Mouse (Mus musculus): ENCODE results near the gene Cfap300. TPM values are rescaled to one million over a fixed set of nuclear protein-coding genes. Genes with fewer than 3 reads are reported as not detected.
A peak's percentile ranks its signal among the peaks of the same experiment; 100 is the strongest.

Gene Cfap300
- polyA plus RNA-seq, 1 experiment from 2014 or later: 19.9 TPM

- Histone ChIP-seq H3K27me3 (ENCODE audit: insufficient read depth, poor library complexity, severe bottlenecking) (no peaks in the 10 kb centered on the region), H3K9me3 (no peaks in the 10 kb centered on the region), H3K27ac (peak within 1 kb of the TSS; percentile 99), H3K4me3 (peak within 1 kb of the TSS; percentile 91), H3K4me1 (replicated peaks) (peaks cover 20% of the 10 kb centered on the region), H3K36me3 (peaks cover 20% of the 10 kb centered on the region)
- under 1% methylated on average over 79 of the region's 79 CpGs for WGBS
- DNase-seq (ENCODE audit: low spot score): peak; percentile 90
Observed at GRCm38 (mm10) chr9:8004370-8004991, 38.1 kb downstream of the Cfap300 start, which contains the start of gene Yap1. Gene Yap1, minus strand, starts transcription at chr9:8004596.

- under 1% methylated on average over 75 of the region's 82 CpGs for whole genome bisulfite sequencing
- H3K27me3 ChIP-seq (ENCODE audit: insufficient read depth, poor library complexity, severe bottlenecking): no peaks in the 10 kb centered on the region
- peak overlapping the region; percentile 99 for H3K27ac ChIP-seq
- H3K9me3 ChIP-seq: no peaks in the 10 kb centered on the region
- H3K36me3 ChIP-seq: peaks cover 29% of the 10 kb centered on the region
- H3K4me1 ChIP-seq (replicated peaks): peaks cover 25% of the 10 kb centered on the region
- DNase-seq (ENCODE audit: low spot score): peak; percentile 77
- H3K4me3 ChIP-seq: peak overlapping the region; percentile 91
Observed at GRCm38 (mm10) chr9:8003301-8004271, 39.0 kb downstream of the Cfap300 start.

- peak; percentile 7 for DNase-seq (ENCODE audit: low spot score)
- Histone ChIP-seq H3K4me3 (peak overlapping the region; percentile 91), H3K27me3 (ENCODE audit: insufficient read depth, poor library complexity, severe bottlenecking) (no peaks in the 10 kb centered on the region), H3K36me3 (peaks cover 37% of the 10 kb centered on the region), H3K4me1 (replicated peaks) (peaks cover 25% of the 10 kb centered on the region), H3K27ac (peak overlapping the region; percentile 99), H3K9me3 (no peaks in the 10 kb centered on the region)
- WGBS: 4% methylated on average over 12 of the region's 12 CpGs
Observed at GRCm38 (mm10) chr9:8002806-8003205, 39.8 kb downstream of the Cfap300 start.

- no peak for DNase-seq (ENCODE audit: low spot score)
- H3K4me1 ChIP-seq (replicated peaks): peaks cover 25% of the 10 kb centered on the region
- no peak overlapping the region for H3K27ac ChIP-seq
- no peaks in the 10 kb centered on the region for H3K27me3 ChIP-seq (ENCODE audit: insufficient read depth, poor library complexity, severe bottlenecking)
- peak overlapping the region; percentile 28; the same call in 1 of the 2 replicates for H3K4me3 ChIP-seq
- no peaks in the 10 kb centered on the region for H3K9me3 ChIP-seq
- WGBS: 57% methylated on average over 7 of the region's 7 CpGs
- H3K36me3 ChIP-seq: peaks cover 49% of the 10 kb centered on the region
Observed at GRCm38 (mm10) chr9:8001352-8001751, 41.3 kb downstream of the Cfap300 start.

DNA sequence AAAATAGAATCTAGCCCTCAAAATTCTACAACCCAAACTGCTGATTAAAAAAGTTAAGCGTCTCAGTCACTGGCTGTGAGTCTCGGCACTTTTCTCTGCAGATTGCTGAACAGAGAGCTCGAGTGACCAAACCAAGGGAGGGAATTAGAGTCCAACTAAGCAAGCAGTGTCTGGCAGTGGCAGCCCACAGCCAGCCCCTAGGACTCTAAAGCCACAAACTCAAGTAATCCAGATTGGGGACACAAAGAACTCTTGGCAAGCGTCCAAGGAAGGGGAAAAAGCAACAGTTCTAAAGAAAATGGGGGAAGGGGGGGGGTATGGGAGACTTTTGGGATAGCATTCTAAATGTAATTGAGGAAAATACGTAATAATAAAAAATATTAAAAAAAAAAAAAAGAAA lies 48.3 kb downstream of the Cfap300 start:
- Histone ChIP-seq H3K9me3 (no peaks in the 10 kb centered on the region), H3K27me3 (ENCODE audit: insufficient read depth, poor library complexity, severe bottlenecking) (no peaks in the 10 kb centered on the region), H3K4me3 (no peak overlapping the region), H3K36me3 (peaks cover 89% of the 10 kb centered on the region), H3K4me1 (replicated peaks) (0 out of 2 replicates have a peak, but pooled peaks cover 3% of the 10 kb centered on the region), H3K27ac (no peak overlapping the region)
- DNase-seq (ENCODE audit: low spot score): no peak
- 88% methylated on average over 5 of the region's 5 CpGs for WGBS

DNA sequence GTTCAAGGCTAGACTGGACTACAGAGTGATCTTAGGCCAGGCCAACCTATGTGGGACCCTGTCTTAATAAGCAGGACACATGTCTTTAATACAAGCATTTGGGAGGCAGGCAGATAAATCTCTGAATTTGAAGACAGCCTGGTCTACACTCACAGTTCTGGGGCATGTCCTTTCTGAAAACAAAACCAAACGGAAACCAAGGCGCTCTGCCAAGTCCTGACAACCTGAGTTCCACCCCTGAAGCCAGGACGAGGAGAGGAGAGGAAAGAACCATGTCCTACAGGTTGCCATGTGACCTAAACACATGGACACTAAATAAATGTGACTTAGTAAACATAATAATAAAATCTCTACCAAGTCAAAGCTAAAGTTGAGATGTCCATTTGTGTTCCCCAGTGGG lies 50.0 kb downstream of the Cfap300 start:
- Histone ChIP-seq H3K27ac (no peak overlapping the region), H3K9me3 (no peaks in the 10 kb centered on the region), H3K27me3 (ENCODE audit: insufficient read depth, poor library complexity, severe bottlenecking) (no peaks in the 10 kb centered on the region), H3K4me3 (no peak overlapping the region), H3K36me3 (peaks cover 88% of the 10 kb centered on the region), H3K4me1 (replicated peaks) (no peaks in the 10 kb centered on the region)
- WGBS: 90% methylated on average over 3 of the region's 3 CpGs
- no peak for DNase-seq (ENCODE audit: low spot score)

DNA sequence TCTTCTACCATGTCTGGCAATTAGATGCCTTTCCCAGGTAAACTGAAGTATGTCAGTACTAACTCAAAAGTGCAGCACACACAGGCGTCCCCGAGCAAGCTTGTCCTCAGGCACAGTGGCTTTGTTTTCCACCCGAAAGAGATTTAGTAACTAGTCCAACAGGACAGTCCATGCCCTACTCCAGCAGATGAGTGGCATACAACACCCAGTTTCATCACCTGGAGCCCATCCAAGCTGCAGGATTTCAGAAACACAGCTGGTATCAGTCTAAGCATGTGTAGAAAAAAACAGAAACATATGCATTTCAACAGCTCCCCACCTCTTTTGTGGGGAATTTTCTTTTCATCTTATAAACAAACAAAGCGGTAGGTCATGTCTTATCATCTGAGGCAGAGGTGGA lies 51.7 kb downstream of the Cfap300 start:
- no peak for DNase-seq (ENCODE audit: low spot score)
- no peaks in the 10 kb centered on the region for H3K4me1 ChIP-seq (replicated peaks)
- no peaks in the 10 kb centered on the region for H3K9me3 ChIP-seq
- no peak overlapping the region for H3K4me3 ChIP-seq
- H3K27me3 ChIP-seq (ENCODE audit: insufficient read depth, poor library complexity, severe bottlenecking): no peaks in the 10 kb centered on the region
- H3K27ac ChIP-seq: no peak overlapping the region
- H3K36me3 ChIP-seq: peaks cover 85% of the 10 kb centered on the region
- WGBS: 89% methylated on average over 4 of the region's 4 CpGs

DNA sequence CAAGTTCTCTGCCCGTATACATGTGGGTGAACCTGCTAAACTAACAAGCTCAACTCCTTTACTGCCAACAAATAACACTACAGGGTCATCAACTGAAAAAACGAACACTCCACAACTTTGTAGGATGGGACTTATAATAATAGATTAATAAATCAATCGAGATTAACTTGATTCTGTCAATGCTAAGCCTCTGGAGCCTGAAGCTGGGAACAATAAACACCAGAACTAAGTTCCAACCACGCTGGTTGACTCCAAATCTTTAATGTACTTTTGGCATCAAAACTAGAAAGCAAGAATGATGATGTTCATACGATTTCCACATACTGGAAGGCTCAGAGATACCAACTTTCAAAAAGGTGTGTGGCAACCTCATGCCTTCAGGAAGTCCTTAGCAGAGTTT lies 55.5 kb downstream of the Cfap300 start:
- no peak overlapping the region for H3K4me3 ChIP-seq
- no peaks in the 10 kb centered on the region for H3K27me3 ChIP-seq (ENCODE audit: insufficient read depth, poor library complexity, severe bottlenecking)
- WGBS: 92% methylated on average over 5 of the region's 5 CpGs
- DNase-seq (ENCODE audit: low spot score): no peak
- no peak overlapping the region for H3K27ac ChIP-seq
- H3K36me3 ChIP-seq: peaks cover 71% of the 10 kb centered on the region
- H3K4me1 ChIP-seq (replicated peaks): peaks cover 7% of the 10 kb centered on the region; the same call in 1 of the 2 replicates
- no peaks in the 10 kb centered on the region for H3K9me3 ChIP-seq

GRCm38 (mm10) chr9:7984287-7984686 lies 58.3 kb downstream of the Cfap300 start:
- Histone ChIP-seq H3K27ac (no peak overlapping the region), H3K4me3 (no peak overlapping the region), H3K36me3 (peaks cover 67% of the 10 kb centered on the region), H3K27me3 (ENCODE audit: insufficient read depth, poor library complexity, severe bottlenecking) (no peaks in the 10 kb centered on the region), H3K9me3 (no peaks in the 10 kb centered on the region), H3K4me1 (replicated peaks) (peaks cover 7% of the 10 kb centered on the region; the same call in 1 of the 2 replicates)
- no peak for DNase-seq (ENCODE audit: low spot score)
- 82% methylated on average over 4 of the region's 4 CpGs for WGBS

DNA sequence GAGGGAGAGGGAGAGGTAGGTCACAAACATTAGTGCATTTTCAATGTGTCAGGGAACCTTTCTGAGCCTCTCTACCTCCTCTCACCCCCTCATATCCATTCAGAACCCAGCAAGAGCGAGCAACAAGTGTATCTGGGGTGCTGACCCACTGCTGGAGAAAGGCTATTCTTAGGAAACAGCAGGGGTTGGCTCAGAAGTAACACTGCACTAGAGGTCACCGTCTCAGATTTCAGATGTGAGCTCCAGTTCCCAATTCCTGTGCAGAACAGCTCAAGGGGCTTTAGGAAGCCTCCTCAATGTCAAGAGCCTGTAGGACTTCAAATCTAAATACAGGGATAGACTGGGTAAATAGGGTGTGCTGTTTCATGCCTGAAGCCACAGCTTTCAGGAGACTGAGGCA lies 59.0 kb downstream of the Cfap300 start:
- Histone ChIP-seq H3K27me3 (ENCODE audit: insufficient read depth, poor library complexity, severe bottlenecking) (no peaks in the 10 kb centered on the region), H3K4me3 (no peak overlapping the region), H3K4me1 (replicated peaks) (peaks cover 7% of the 10 kb centered on the region; the same call in 1 of the 2 replicates), H3K27ac (no peak overlapping the region), H3K36me3 (peaks cover 68% of the 10 kb centered on the region), H3K9me3 (no peaks in the 10 kb centered on the region)
- no peak for DNase-seq (ENCODE audit: low spot score)
- 12% methylated on average over 2 of the region's 2 CpGs for WGBS

GRCm38 (mm10) chr9:7980162-7980561 lies 62.5 kb downstream of the Cfap300 start:
- Histone ChIP-seq H3K27me3 (ENCODE audit: insufficient read depth, poor library complexity, severe bottlenecking) (no peaks in the 10 kb centered on the region), H3K4me1 (replicated peaks) (peaks cover 7% of the 10 kb centered on the region; the same call in 1 of the 2 replicates), H3K9me3 (no peaks in the 10 kb centered on the region), H3K27ac (no peak overlapping the region), H3K36me3 (peaks cover 78% of the 10 kb centered on the region), H3K4me3 (no peak overlapping the region)
- no peak for DNase-seq (ENCODE audit: low spot score)
- WGBS: 90% methylated on average over 2 of the region's 2 CpGs

GRCm38 (mm10) chr9:7979153-7979916 lies 63.3 kb downstream of the Cfap300 start:
- Histone ChIP-seq H3K27ac (no peak overlapping the region), H3K36me3 (peaks cover 85% of the 10 kb centered on the region), H3K4me3 (no peak overlapping the region), H3K4me1 (replicated peaks) (peaks cover 7% of the 10 kb centered on the region; the same call in 1 of the 2 replicates), H3K27me3 (ENCODE audit: insufficient read depth, poor library complexity, severe bottlenecking) (no peaks in the 10 kb centered on the region), H3K9me3 (no peaks in the 10 kb centered on the region)
- WGBS: 94% methylated on average over 11 of the region's 11 CpGs
- DNase-seq (ENCODE audit: low spot score): no peak

All from hindbrain, embryonic 10.5 days (tissue).